Mouse (Mus musculus): ENCODE measurements around the gene Pank3. TPM values are rescaled to one million over a fixed set of nuclear protein-coding genes. Genes with fewer than 3 reads are reported as not detected.
A peak's percentile ranks its signal among the peaks of the same experiment; 100 is the strongest.
"Not testable (repeated sequence)": the region's sequence is repeated elsewhere in the genome, so short reads cannot be mapped to it uniquely, and the experiment has no call there.

The Pank3 gene
- polyA plus RNA-seq, 1 experiment, result 9.5 TPM

- Histone ChIP-seq H3K27ac (ENCODE audit: control insufficient read depth, insufficient read depth, low read length) (no peak within 1 kb of the TSS), H3K4me3 (ENCODE audit: control insufficient read depth, insufficient read depth, low read length) (peak within 1 kb of the TSS; percentile 92), H3K27me3 (ENCODE audit: control insufficient read depth, insufficient read depth, low read length) (no peaks in the 10 kb centered on the region), H3K4me1 (replicated peaks; ENCODE audit: control insufficient read depth, insufficient read depth, low read length) (peaks cover 10% of the 10 kb centered on the region), H3K36me3 (ENCODE audit: control insufficient read depth, insufficient read depth, low read length) (peaks cover 3% of the 10 kb centered on the region)
- 1% methylated on average over 46 of the region's 46 CpGs for WGBS
- DNase-seq, result peak; percentile 94
- TF ChIP-seq CTCF (IDR thresholded peaks at IDR 0.05; ENCODE audit: borderline replicate concordance, control insufficient read depth, extremely low read depth, insufficient read depth, low read length, poor library complexity), result peak; percentile 93
- TF ChIP-seq POLR2A (IDR thresholded peaks at IDR 0.05; ENCODE audit: control insufficient read depth, extremely low read depth, insufficient read depth, low read length, poor library complexity), result peak; percentile 66; the same call in 1 of the 2 replicates
Observed at GRCm38 (mm10) chr11:35834022-35834760, 64.9 kb downstream of the Pank3 start, which contains the start of gene Rars. TSS of gene Rars (minus strand) at chr11:35834506.

DNA sequence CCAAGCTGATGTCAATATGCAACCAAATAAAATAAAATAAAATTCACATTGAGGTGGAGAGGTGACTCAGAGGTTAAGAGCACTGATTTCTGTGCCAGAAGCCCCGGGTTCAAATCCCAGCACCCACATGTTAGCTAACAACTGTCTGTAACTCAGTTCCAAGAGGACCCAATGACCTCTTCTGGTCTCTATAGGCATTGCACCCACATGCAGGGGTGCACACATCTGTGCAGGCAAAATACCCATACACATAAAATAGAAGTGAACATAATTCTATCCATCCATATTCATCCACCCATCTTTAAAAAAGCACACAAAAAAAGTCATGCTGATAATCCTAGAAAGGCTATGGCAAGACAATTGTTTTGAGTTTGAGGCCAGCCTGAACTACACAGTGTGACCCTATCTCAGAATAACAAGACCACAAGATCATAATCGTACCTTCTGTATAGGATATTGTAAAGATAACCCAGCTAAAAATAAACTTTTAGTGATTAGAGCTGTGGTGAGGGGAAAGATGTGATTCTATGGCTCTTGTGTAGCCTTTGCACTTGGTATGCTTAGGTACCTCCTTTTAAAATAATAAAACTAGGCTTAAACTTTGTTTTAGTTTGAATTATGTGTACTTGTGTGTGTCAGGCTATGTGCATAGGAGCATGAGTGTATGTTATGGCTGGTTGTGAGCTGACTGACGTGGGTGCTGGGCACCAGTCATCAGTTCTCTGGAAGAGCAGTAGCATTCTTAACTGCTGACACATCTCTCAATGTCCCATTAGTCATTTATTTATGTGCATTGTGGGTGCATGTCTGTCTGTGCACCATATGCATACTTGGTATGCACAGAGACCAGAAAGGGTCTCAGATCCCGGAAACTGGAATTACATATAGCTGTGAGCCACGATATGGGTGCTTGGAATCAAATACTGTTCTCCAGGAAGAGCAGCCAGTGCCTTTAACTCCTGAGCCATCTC lies 68.2 kb downstream of the Pank3 start:
- DNase-seq, result no peak
- TF ChIP-seq CTCF (IDR thresholded peaks at IDR 0.05; ENCODE audit: borderline replicate concordance, control insufficient read depth, extremely low read depth, insufficient read depth, low read length, poor library complexity) (no peak), POLR2A (IDR thresholded peaks at IDR 0.05; ENCODE audit: control insufficient read depth, extremely low read depth, insufficient read depth, low read length, poor library complexity) (no peak)
- no peak overlapping the region for H3K4me3 ChIP-seq (ENCODE audit: control insufficient read depth, insufficient read depth, low read length)
- no peaks in the 10 kb centered on the region for H3K36me3 ChIP-seq (ENCODE audit: control insufficient read depth, insufficient read depth, low read length)
- no peaks in the 10 kb centered on the region for H3K27me3 ChIP-seq (ENCODE audit: control insufficient read depth, insufficient read depth, low read length)
- no peak overlapping the region for H3K27ac ChIP-seq (ENCODE audit: control insufficient read depth, insufficient read depth, low read length)
- WGBS, result 86% methylated on average over 5 of the region's 5 CpGs
- H3K4me1 ChIP-seq (replicated peaks; ENCODE audit: control insufficient read depth, insufficient read depth, low read length), result peaks cover 10% of the 10 kb centered on the region

- Histone ChIP-seq H3K27me3 (ENCODE audit: control insufficient read depth, insufficient read depth, low read length) (no peaks in the 10 kb centered on the region), H3K36me3 (ENCODE audit: control insufficient read depth, insufficient read depth, low read length) (no peaks in the 10 kb centered on the region), H3K4me1 (replicated peaks; ENCODE audit: control insufficient read depth, insufficient read depth, low read length) (peaks cover 5% of the 10 kb centered on the region), H3K4me3 (ENCODE audit: control insufficient read depth, insufficient read depth, low read length) (peak overlapping the region; percentile 37), H3K27ac (ENCODE audit: control insufficient read depth, insufficient read depth, low read length) (no peak overlapping the region)
- WGBS, result 7% methylated on average over 28 of the region's 28 CpGs
- peak; percentile 82 for DNase-seq
- TF ChIP-seq POLR2A (IDR thresholded peaks at IDR 0.05; ENCODE audit: control insufficient read depth, extremely low read depth, insufficient read depth, low read length, poor library complexity), result no peak
- no peak for TF ChIP-seq CTCF (IDR thresholded peaks at IDR 0.05; ENCODE audit: borderline replicate concordance, control insufficient read depth, extremely low read depth, insufficient read depth, low read length, poor library complexity)
Observed at GRCm38 (mm10) chr11:35838345-35839338, 69.4 kb downstream of the Pank3 start.

DNA sequence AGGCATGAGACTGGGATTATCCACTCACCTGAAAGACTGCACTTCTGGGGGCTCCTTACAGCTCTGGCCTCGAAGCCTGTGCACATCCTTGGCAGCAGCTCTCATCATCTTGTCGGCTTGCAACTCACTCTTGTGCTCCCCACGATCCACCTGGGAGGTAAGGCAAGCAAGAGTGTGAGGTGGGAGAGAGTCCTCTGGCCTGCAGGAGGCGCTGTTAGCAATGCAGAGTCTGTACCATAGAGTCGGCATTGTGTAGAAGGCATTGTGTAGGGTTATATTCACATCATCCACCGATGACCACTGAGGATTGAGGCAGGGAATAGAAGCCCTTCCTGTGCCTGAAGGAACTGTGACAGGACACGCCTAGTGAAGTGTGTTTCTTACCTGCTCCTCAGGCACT lies 71.0 kb downstream of the Pank3 start:
- no peak for TF ChIP-seq CTCF (IDR thresholded peaks at IDR 0.05; ENCODE audit: borderline replicate concordance, control insufficient read depth, extremely low read depth, insufficient read depth, low read length, poor library complexity)
- WGBS, result 87% methylated on average over 7 of the region's 7 CpGs

DNA sequence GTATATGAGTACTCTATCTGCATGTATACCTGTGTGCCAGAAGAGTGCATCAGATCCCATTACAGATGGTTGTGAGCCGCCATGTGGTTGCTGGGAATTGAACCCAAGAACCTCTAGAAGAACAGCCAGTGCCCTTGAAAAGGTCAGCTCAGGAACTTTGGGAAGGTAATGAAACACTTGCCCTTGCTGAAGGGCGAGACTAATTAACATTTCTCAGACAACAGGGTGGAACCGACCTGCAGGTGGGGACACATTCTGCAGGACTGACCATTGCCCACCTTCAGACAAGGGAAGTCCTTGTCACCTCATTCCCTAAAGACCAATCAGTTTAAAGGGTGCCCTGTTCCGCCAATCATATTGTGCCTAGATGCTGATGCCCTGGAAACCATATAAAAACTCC lies 71.5 kb downstream of the Pank3 start:
- H3K4me1 ChIP-seq (replicated peaks; ENCODE audit: control insufficient read depth, insufficient read depth, low read length); H3K4me3 ChIP-seq (ENCODE audit: control insufficient read depth, insufficient read depth, low read length); DNase-seq; H3K36me3 ChIP-seq (ENCODE audit: control insufficient read depth, insufficient read depth, low read length); H3K27ac ChIP-seq (ENCODE audit: control insufficient read depth, insufficient read depth, low read length); H3K27me3 ChIP-seq (ENCODE audit: control insufficient read depth, insufficient read depth, low read length): not testable (repeated sequence)
- WGBS, result 94% methylated on average over 4 of the region's 4 CpGs

More for the DNA sequence above, 71.0 kb downstream of the Pank3 start:
- Histone ChIP-seq H3K36me3 (ENCODE audit: control insufficient read depth, insufficient read depth, low read length) (no peaks in the 10 kb centered on the region), H3K27me3 (ENCODE audit: control insufficient read depth, insufficient read depth, low read length) (no peaks in the 10 kb centered on the region), H3K4me1 (replicated peaks; ENCODE audit: control insufficient read depth, insufficient read depth, low read length) (peaks cover 4% of the 10 kb centered on the region), H3K27ac (ENCODE audit: control insufficient read depth, insufficient read depth, low read length) (no peak overlapping the region), H3K4me3 (ENCODE audit: control insufficient read depth, insufficient read depth, low read length) (no peak overlapping the region)
- no peak for DNase-seq

Other genes starting within 250 kb of the Pank3 start
- 0.11 and 0.15 TPM in 2 replicates for gene Fbll1, start 29.4 kb downstream of the Pank3 start, polyA plus RNA-seq (2012; rRNA removed)
- 15.8 and 16.2 TPM in 2 replicates for gene Rars, start 65.0 kb downstream of the Pank3 start, polyA plus RNA-seq (2012; rRNA removed)
- 2.2 and 3.5 TPM in 2 replicates for gene Wwc1, start 211.0 kb downstream of the Pank3 start, polyA plus RNA-seq (2012; rRNA removed)